Mouse (Mus musculus) ES-E14 (cell line): ENCODE measurements around the gene Ubl4b.

Source experiments
- CHD2 ChIP-seq: IDR thresholded peaks from 2 replicates; pipeline ENCODE4 v1.6.1; 2014; ENCODE audit warnings: mild to moderate bottlenecking, low read depth, low read length, inconsistent platforms
- HCFC1 ChIP-seq: IDR thresholded peaks from 2 replicates; pipeline ENCODE4 v1.6.1; 2012; ENCODE audit warnings: low read length, inconsistent platforms, borderline replicate concordance; ENCODE audit not compliant: insufficient read depth
- MAFK ChIP-seq: IDR thresholded peaks from 2 replicates; pipeline ENCODE4 v1.6.1; 2014; ENCODE audit warnings: mild to moderate bottlenecking, low read depth, low read length, inconsistent platforms; ENCODE audit not compliant: insufficient read depth
- ZC3H11A ChIP-seq: IDR thresholded peaks from 2 replicates; pipeline ENCODE4 v1.6.1; 2012; ENCODE audit warnings: low read depth, mild to moderate bottlenecking, inconsistent platforms, low read length, borderline replicate concordance
- ZNF384 ChIP-seq: IDR thresholded peaks from 2 replicates; pipeline ENCODE4 v1.6.1; 2012; ENCODE audit warnings: low read depth, low read length, inconsistent platforms

GRCm38 (mm10) chr3:107568721-107569120 lies 13.8 kb upstream of the Ubl4b start:
- TF ChIP-seq ZC3H11A (no peak), HCFC1 (no peak), ZNF384 (no peak), CHD2 (no peak), MAFK (no peak)
